ENCODE assay signal across 8 mouse cellular contexts in genomic region chr2:18393022-18393519, GRCm38 (mm10). TPM values are rescaled to one million over a fixed set of nuclear protein-coding genes. Genes with fewer than 3 reads are reported as not detected.
DNase-seq lines count a peak whose midpoint lies in the region; ATAC-seq and TF ChIP-seq lines count a peak whose summit lies in the region.

No protein-coding gene starts in this region.

- peak overlapping the region; percentile 75 for H3K27ac ChIP-seq in cerebellum, adult 2 months (ENCODE audit: insufficient read depth, low read length)
- H3K27ac ChIP-seq in neural tube, embryonic 11.5 days (ENCODE audit: low read depth, low read length): peak overlapping the region; percentile 94
- peak overlapping the region; percentile 98; the same call in 1 of the 2 replicates for H3K27ac ChIP-seq in intestine, postnatal 0 days (ENCODE audit: low read depth, low read length)
- no peak overlapping the region for H3K27ac ChIP-seq in small intestine, adult 2 months (ENCODE audit: insufficient read depth, low read depth, low read length)

- no peaks in the 10 kb centered on the region for H3K36me3 ChIP-seq in neural tube, embryonic 11.5 days (ENCODE audit: control insufficient read depth, insufficient read depth, low read length)
- no peaks in the 10 kb centered on the region for H3K36me3 ChIP-seq in intestine, postnatal 0 days (ENCODE audit: control insufficient read depth, insufficient read depth)
- no peaks in the 10 kb centered on the region for H3K36me3 ChIP-seq in small intestine, adult 2 months (ENCODE audit: control insufficient read depth, insufficient read depth, low read length)

- ATAC-seq in neural tube, embryonic 11.5 days (ENCODE audit: insufficient read depth, low FRiP score, low TSS enrichment): peak; percentile 14; the same call in 1 of the 2 replicates
- ATAC-seq in intestine, postnatal 0 days: no peak

- DNase-seq in cerebellum, adult 2 months: no peak
- DNase-seq in cerebellum, postnatal 4 days (ENCODE audit: low spot score in 2 of 2): no peak
- no peak for DNase-seq in neural tube, embryonic 11.5 days (ENCODE audit: low spot score)
- DNase-seq in neural tube, embryonic 10.5 days (ENCODE audit: extremely low spot score, low spot score): no peak
- DNase-seq in spleen, postnatal 10 days (ENCODE audit: low spot score in 2 of 2): no peak
- DNase-seq in layer of hippocampus, postnatal 36 days: no peak

- peak overlapping the region; percentile 48 for H3K4me2 ChIP-seq in neural tube, embryonic 11.5 days (ENCODE audit: low read depth)
- H3K4me2 ChIP-seq in intestine, postnatal 0 days (replicated peaks; ENCODE audit: low read depth): peak overlapping the region; percentile 64

- no peak for TF ChIP-seq POLR2A in cerebellum, adult 2 months (IDR thresholded peaks at IDR 0.05; ENCODE audit: borderline replicate concordance, insufficient read depth, low read length)
- TF ChIP-seq POLR2A in small intestine, adult 2 months (IDR thresholded peaks at IDR 0.05; ENCODE audit: low read depth, low read length): no peak

- 64% methylated on average over 2 of the region's 2 CpGs for WGBS in cerebellum, adult 2 months
- 71% methylated on average over 2 of the region's 2 CpGs for WGBS in neural tube, embryonic 11.5 days
- WGBS in intestine, postnatal 0 days: 60% methylated on average over 2 of the region's 2 CpGs
- 57% methylated on average over 2 of the region's 2 CpGs for WGBS in small intestine, adult 2 months

- H3K27me3 ChIP-seq in cerebellum, adult 2 months (ENCODE audit: control insufficient read depth, insufficient read depth, low read length): no peaks in the 10 kb centered on the region; the same call in 1 of the 2 replicates
- no peaks in the 10 kb centered on the region for H3K27me3 ChIP-seq in neural tube, embryonic 11.5 days (ENCODE audit: control insufficient read depth, insufficient read depth, low read length)
- H3K27me3 ChIP-seq in intestine, postnatal 0 days (replicated peaks; ENCODE audit: control insufficient read depth, insufficient read depth, low read length): no peaks in the 10 kb centered on the region
- no peaks in the 10 kb centered on the region for H3K27me3 ChIP-seq in small intestine, adult 2 months (ENCODE audit: control insufficient read depth, insufficient read depth, low read length)

- no peak overlapping the region for H3K9ac ChIP-seq in neural tube, embryonic 11.5 days (ENCODE audit: low read length)
- peak overlapping the region; percentile 71; the same call in 1 of the 2 replicates for H3K9ac ChIP-seq in intestine, postnatal 0 days (ENCODE audit: low read depth, low read length)

- H3K9me3 ChIP-seq in neural tube, embryonic 11.5 days (ENCODE audit: control insufficient read depth, low read length): no peaks in the 10 kb centered on the region
- no peaks in the 10 kb centered on the region for H3K9me3 ChIP-seq in intestine, postnatal 0 days (ENCODE audit: control insufficient read depth)

- H3K4me1 ChIP-seq in cerebellum, adult 2 months (ENCODE audit: control insufficient read depth, insufficient read depth, low read length): no peaks in the 10 kb centered on the region
- no peaks in the 10 kb centered on the region for H3K4me1 ChIP-seq in neural tube, embryonic 11.5 days (ENCODE audit: control insufficient read depth, insufficient read depth, low read length)
- H3K4me1 ChIP-seq in intestine, postnatal 0 days (replicated peaks; ENCODE audit: control insufficient read depth, insufficient read depth, low read length): no peaks in the 10 kb centered on the region
- peaks cover 2% of the 10 kb centered on the region; the same call in 1 of the 2 replicates for H3K4me1 ChIP-seq in small intestine, adult 2 months (ENCODE audit: control insufficient read depth, insufficient read depth, insufficient read length, low read length)

- TF ChIP-seq CTCF in cerebellum, adult 2 months (IDR thresholded peaks at IDR 0.05; ENCODE audit: borderline replicate concordance, insufficient read depth, low read depth, low read length): no peak
- TF ChIP-seq CTCF in intestine, postnatal 0 days (IDR thresholded peaks at IDR 0.05; ENCODE audit: low read depth): peak; percentile 9; the same call in 1 of the 2 replicates
- TF ChIP-seq CTCF in small intestine, adult 2 months (IDR thresholded peaks at IDR 0.05; ENCODE audit: extremely low read depth, insufficient read length, insufficient replicate concordance, low read depth, low read length): no peak

- peak overlapping the region; percentile 92 for H3K4me3 ChIP-seq in cerebellum, adult 2 months (replicated peaks; ENCODE audit: insufficient read depth, low read depth, low read length)
- peak overlapping the region; percentile 80 for H3K4me3 ChIP-seq in neural tube, embryonic 11.5 days (ENCODE audit: low read depth, low read length)
- peak overlapping the region; percentile 69 for H3K4me3 ChIP-seq in intestine, postnatal 0 days (ENCODE audit: low read depth, low read length)
- peak overlapping the region; percentile 94 for H3K4me3 ChIP-seq in small intestine, adult 2 months (ENCODE audit: low read depth, low read length)

RNA-seq across cellular contexts. Expression of gene Dnajc1, which starts 0.4 kb away (rescaled TPM):
- polyA plus RNA-seq in cerebellum, adult 2 months (2012; rRNA removed): 12.4 and 12.9 TPM in 2 replicates
- polyA plus RNA-seq in neural tube, embryonic 11.5 days (2014; fragmentation: Nextera tagmentation; extraction: Ambion mirVana): 25.1 and 25.6 TPM in 2 replicates
- 24.4 and 30.3 TPM in 2 replicates for polyA plus RNA-seq in intestine, postnatal 0 days (2015; fragmentation: Nextera tagmentation; extraction: Ambion mirVana)
- polyA plus RNA-seq in small intestine, adult 2 months (2012; rRNA removed): 25.2 and 27.0 TPM in 2 replicates
- total RNA-seq in layer of hippocampus, postnatal 36 days (2021): 10 to 100 TPM; 27.4 to 31.1 TPM
